In the genomic region with DNA sequence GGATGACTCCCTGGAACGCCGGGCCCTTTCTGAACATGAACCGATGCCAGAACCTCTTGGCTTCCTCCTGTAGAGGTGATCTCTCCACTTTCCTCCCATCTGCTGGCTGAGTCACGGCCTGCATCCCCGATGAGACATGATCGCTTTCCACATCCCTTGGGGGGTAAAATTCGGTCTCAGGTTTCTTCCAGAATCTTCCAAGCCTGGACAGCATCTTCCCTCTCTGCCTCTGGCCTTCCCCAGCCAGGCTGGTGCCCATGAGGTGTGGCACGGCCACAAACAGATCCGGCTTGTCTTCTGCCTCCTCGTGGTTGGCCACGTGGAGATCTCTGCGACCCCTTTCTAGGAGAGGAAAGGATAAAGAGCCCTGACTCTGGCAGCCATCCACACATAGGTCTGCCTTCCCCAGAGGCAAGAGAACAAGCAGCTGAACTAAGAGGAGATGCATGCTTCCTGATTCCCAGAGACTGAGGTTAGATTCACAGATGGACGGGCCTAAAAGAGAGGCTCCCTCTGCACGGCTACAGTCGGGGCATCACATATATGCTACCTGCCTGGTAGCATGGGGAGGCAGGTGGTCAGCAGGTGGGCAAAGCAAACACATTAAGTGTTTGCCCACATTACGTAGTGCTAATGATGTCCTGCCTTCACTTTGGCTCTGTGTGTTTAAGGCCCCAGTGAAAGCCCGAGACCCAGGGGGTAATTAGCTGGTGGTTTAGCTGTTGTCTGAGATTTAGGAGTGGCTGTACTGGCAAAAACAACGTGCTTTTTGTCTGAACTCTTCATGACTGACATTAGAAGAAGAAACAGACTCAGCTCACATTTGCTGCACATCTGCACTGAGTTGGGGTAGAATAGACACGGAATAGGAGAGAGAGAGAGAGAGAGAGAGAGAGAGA, we compare ENCODE assay signal across 16 mouse cellular contexts. TPM values are rescaled to one million over a fixed set of nuclear protein-coding genes. Genes with fewer than 3 reads are reported as not detected.
DNase-seq lines count a peak whose midpoint lies in the region; ATAC-seq lines count a peak whose summit lies in the region.
"Had no signal": no experiment of that assay in that cellular context is flagged by ENCODE, and none has a peak within 500 bp of the region (broad histone marks: within the 10 kb centered on the region; RNA-seq: fewer than 3 reads in every experiment).

A gene (minus strand): TSS at position 513 of the 899 bp plus-strand sequence.

- ATAC-seq in embryonic facial prominence, embryonic 11.5 days (replicated peaks; ENCODE audit: insufficient number of reproducible peaks, low FRiP score, low TSS enrichment, low read depth) = no peak; the same call in 1 of the 2 replicates
- no peak for ATAC-seq in limb, embryonic 13.5 days (ENCODE audit: low FRiP score, low read depth)
- ATAC-seq: CD4-positive, CD25-positive, alpha-beta regulatory T cell, adult 4 months; Patski had no signal

- H3K27ac ChIP-seq in embryonic facial prominence, embryonic 11.5 days (replicated peaks; ENCODE audit: low read depth, low read length) = no peak within 1 kb of the TSS
- H3K27ac ChIP-seq in limb, embryonic 13.5 days = peak within 1 kb of the TSS; percentile 33; the same call in 1 of the 2 replicates

- no peaks in the 10 kb centered on the region for H3K4me1 ChIP-seq in embryonic facial prominence, embryonic 11.5 days (ENCODE audit: control insufficient read depth, insufficient read depth, low read length)
- H3K4me1 ChIP-seq in limb, embryonic 13.5 days = peaks cover 44% of the 10 kb centered on the region

- no peaks in the 10 kb centered on the region for H3K27me3 ChIP-seq in embryonic facial prominence, embryonic 11.5 days (ENCODE audit: control insufficient read depth, insufficient read depth, low read length)
- no peaks in the 10 kb centered on the region for H3K27me3 ChIP-seq in limb, embryonic 13.5 days
- H3K27me3 ChIP-seq: Patski had no signal

- H3K36me3 ChIP-seq in embryonic facial prominence, embryonic 11.5 days (replicated peaks; ENCODE audit: control insufficient read depth, insufficient read depth, low read depth, low read length) = no peaks in the 10 kb centered on the region
- H3K36me3 ChIP-seq in limb, embryonic 13.5 days = no peaks in the 10 kb centered on the region

- intact Hi-C loops in gastrocnemius, postnatal 14 days (cut with DNase I; ENCODE audit: low total_unique reads) = no loop called here

- WGBS in embryonic facial prominence, embryonic 11.5 days = 57% methylated on average over 18 of the region's 19 CpGs
- WGBS in limb, embryonic 13.5 days = 55% methylated on average over 18 of the region's 19 CpGs

- no peak within 1 kb of the TSS for H3K9ac ChIP-seq in embryonic facial prominence, embryonic 11.5 days (replicated peaks; ENCODE audit: low read length)
- no peak within 1 kb of the TSS for H3K9ac ChIP-seq in limb, embryonic 13.5 days

- H3K4me3 ChIP-seq in embryonic facial prominence, embryonic 11.5 days (ENCODE audit: low read depth, low read length) = no peak within 1 kb of the TSS
- no peak within 1 kb of the TSS for H3K4me3 ChIP-seq in limb, embryonic 13.5 days

- no peak within 1 kb of the TSS for H3K4me2 ChIP-seq in embryonic facial prominence, embryonic 11.5 days (ENCODE audit: low read depth, low read length)
- H3K4me2 ChIP-seq in limb, embryonic 13.5 days (replicated peaks) = no peak within 1 kb of the TSS

- no peaks in the 10 kb centered on the region for H3K9me3 ChIP-seq in embryonic facial prominence, embryonic 11.5 days (replicated peaks; ENCODE audit: control insufficient read depth, low read length)
- H3K9me3 ChIP-seq in limb, embryonic 13.5 days = no peaks in the 10 kb centered on the region

- peak; percentile 38 for DNase-seq in gastrocnemius, adult 18-20 months (ENCODE audit: low spot score)
- no peak for DNase-seq in gastrocnemius, postnatal 14 days
- DNase-seq in cerebellum, adult 11 months = peak; percentile 46
- peak; percentile 15 for DNase-seq in embryonic facial prominence, embryonic 11.5 days (ENCODE audit: low spot score)
- no peak for DNase-seq in thymus, postnatal 14 days
- DNase-seq in ovary, adult 18-20 months (ENCODE audit: low spot score) = no peak
- DNase-seq in kidney, adult 18-20 months = no peak
- DNase-seq: adrenal gland, adult 2 months; lung, adult 2 months; thymus, postnatal 36 days had no signal

RNA-seq across cellular contexts. Expression of the gene that starts here (rescaled TPM):
- not detected for total RNA-seq in gastrocnemius, adult 18-20 months (2021)
- not detected for total RNA-seq in gastrocnemius, postnatal 14 days (2021)
- polyA plus RNA-seq in embryonic facial prominence, embryonic 11.5 days (2014; fragmentation: Nextera tagmentation; extraction: Ambion mirVana) = 0.20 TPM in 1 of 2 replicates, not detected in the other
- 1.1 and 1.3 TPM in 2 replicates for polyA plus RNA-seq in limb, embryonic 13.5 days (2015; fragmentation: Nextera tagmentation; extraction: Ambion mirVana)
- total RNA-seq: adrenal gland, adult 2 months; granulocyte monocyte progenitor cell, adult 5-6 weeks; megakaryocyte-erythroid progenitor cell, adult 5-6 weeks had no signal
- polyA plus RNA-seq: adrenal gland, adult 2 months; CD4-positive, CD25-positive, alpha-beta regulatory T cell, adult 4 months; heart, postnatal 0 days; lung, adult 2 months; Patski had no signal

Comparison
In these comparisons a context has a peak if more than half of its experiments do, and no peak if none do; other contexts are left out.
1. Peak in DNase-seq in gastrocnemius, adult 18-20 months; RNA of the gene not detected or under 1 TPM.
2. Peak in DNase-seq in embryonic facial prominence, embryonic 11.5 days; RNA of the gene not detected or under 1 TPM.